Mouse (Mus musculus): ENCODE results near the gene Psmb8.

DNA sequence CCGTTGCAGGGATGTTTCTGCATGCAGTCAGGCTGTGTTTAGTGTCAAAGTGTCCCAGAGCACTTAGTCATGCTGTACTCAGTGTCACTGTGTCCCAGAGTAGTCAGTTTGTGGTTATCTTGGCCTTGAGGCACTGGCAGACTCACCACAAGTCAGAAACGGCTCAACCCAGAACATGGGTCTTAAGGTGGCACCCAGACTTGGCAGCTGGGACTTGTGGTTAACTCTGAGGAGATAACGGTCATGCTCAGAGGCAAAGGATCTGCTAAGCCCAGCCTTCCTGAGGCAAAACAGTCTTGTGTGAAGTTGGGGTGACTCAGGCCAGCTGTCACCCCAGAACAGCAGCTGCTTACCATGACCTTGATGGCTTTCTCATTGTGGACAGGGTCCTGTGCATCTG, 13.1 kb downstream of the Psmb8 start:
- TF ChIP-seq CTCF (IDR thresholded peaks at IDR 0.05; ENCODE audit: insufficient read depth, low read length) (no peak), POLR2A (IDR thresholded peaks at IDR 0.05; ENCODE audit: borderline replicate concordance, extremely low read depth, low read depth, low read length) (no peak)

Data from lung, adult 2 months (tissue).